Mouse (Mus musculus): ENCODE data around the gene Gm13279.
"Not testable (repeated sequence)": the region's sequence is repeated elsewhere in the genome, so short reads cannot be mapped to it uniquely, and the experiment has no call there.

Gene Gm13279

DNA sequence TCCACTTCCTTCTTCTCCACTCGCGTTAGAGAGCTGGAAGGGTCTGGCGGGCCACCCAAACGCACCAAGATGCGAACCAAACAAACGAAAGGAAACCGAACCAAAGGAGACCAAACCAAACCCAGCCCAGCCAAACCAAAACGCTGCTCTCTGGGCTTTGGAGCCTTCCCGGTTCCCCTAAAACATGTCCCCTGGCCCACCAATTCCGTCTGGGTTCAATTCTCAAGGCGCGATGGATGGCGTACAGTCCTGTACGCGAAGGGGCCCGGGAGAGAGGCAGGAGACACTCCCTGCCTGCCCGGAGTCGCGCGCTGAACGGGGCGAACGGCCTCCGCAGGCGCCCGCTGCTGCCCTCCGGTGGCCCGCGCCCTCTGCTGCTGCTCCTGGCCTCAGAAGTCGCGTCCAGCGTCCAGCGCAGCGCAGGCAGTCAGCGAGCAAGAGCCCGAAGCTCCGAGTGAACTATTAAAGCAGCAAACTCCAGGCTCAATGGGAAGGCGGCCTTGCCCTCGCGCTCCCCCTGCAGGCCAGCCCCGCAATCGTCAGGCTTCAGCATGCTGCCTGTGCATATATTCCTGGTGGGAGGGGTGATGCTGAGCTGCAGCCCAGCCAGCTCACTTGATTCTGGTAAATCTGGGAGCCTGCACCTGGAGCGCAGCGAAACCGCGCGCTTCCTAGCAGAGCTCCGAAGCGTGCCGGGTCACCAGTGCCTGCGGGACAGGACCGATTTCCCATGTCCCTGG lies 3.1 kb upstream of the Gm13279 start, which contains the start of gene Gm13275:
Gm13275 (plus strand) TSS at position 552 of the 740 bp plus-strand sequence.
- DNase-seq (ENCODE audit: low spot score), result peak; percentile 81

DNA sequence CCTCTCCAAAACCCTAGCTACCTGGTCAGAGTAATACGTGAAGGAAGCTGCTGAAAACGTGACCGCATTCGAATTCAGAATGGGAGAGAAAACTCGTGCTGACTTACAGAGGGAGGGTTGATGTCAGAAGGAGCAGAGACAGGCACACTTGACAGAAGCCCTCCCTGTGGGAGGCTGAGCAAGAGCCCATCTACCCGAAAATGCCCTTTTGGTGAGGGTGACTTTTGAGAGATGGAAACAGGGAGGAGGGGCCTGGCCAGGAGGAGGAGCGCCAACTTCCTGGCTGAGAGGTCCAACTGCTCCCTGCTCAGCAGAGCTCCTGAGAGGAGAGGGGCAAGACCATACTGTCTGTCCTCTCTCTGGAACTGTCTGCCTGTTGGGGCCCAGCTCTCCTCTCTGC lies 2.2 kb downstream of the Gm13279 start, which contains the start of gene Gm13285:
Gm13285 (plus strand) TSS at position 301 of the 400 bp plus-strand sequence.
- DNase-seq (ENCODE audit: low spot score), result not testable (repeated sequence)

DNA sequence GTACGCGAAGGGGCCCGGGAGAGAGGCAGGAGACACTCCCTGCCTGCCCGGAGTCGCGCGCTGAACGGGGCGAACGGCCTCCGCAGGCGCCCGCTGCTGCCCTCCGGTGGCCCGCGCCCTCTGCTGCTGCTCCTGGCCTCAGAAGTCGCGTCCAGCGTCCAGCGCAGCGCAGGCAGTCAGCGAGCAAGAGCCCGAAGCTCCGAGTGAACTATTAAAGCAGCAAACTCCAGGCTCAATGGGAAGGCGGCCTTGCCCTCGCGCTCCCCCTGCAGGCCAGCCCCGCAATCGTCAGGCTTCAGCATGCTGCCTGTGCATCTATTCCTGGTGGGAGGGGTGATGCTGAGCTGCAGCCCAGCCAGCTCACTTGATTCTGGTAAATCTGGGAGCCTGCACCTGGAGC lies 5.8 kb downstream of the Gm13279 start, which contains the start of gene Gm13287:
Gm13287 (plus strand) TSS at position 301 of the 400 bp plus-strand sequence.
- DNase-seq (ENCODE audit: low spot score), result not testable (repeated sequence)

DNA sequence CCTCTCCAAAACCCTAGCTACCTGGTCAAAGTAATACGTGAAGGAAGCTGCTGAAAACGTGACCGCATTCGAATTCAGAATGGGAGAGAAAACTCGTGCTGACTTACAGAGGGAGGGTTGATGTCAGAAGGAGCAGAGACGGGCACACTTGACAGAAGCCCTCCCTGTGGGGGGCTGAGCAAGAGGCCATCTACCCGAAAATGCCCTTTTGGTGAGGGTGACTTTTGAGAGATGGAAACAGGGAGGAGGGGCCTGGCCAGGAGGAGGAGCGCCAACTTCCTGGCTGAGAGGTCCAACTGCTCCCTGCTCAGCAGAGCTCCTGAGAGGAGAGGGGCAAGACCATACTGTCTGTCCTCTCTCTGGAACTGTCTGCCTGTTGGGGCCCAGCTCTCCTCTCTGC lies 8.0 kb downstream of the Gm13279 start, which contains the start of gene Gm13288:
Gm13288 (plus strand) TSS at position 301 of the 400 bp plus-strand sequence.
- not testable (repeated sequence) for DNase-seq (ENCODE audit: low spot score)

DNA sequence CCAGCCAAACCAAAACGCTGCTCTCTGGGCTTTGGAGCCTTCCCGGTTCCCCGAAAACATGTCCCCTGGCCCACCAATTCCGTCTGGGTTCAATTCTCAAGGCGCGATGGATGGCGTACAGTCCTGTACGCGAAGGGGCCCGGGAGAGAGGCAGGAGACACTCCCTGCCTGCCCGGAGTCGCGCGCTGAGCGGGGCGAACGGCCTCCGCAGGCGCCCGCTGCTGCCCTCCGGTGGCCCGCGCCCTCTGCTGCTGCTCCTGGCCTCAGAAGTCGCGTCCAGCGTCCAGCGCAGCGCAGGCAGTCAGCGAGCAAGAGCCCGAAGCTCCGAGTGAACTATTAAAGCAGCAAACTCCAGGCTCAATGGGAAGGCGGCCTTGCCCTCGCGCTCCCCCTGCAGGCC lies 8.6 kb downstream of the Gm13279 start:
- DNase-seq (ENCODE audit: low spot score), result not testable (repeated sequence)

DNA sequence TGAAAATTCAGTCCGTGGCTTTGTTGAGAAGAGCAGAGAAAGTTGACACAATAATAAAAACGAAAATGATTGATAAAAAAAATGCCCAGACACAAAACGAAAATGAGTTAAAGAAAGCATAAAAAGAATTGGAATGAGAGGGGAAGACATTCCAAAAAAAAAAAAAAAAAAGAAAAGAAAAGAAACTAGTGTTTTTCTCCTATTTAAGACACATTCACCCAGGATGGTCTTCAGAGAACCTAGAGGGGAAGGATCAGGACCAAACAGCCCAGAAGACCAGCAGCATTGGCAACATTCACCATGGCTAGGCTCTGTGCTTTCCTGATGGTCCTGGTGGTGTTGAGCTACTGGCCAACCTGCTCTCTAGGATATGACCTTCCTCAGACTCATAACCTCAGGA lies 18.7 kb downstream of the Gm13279 start, which contains the start of gene Ifna7:
Ifna7 (plus strand) TSS at position 301 of the 400 bp plus-strand sequence.
- no peak for DNase-seq (ENCODE audit: low spot score)

DNA sequence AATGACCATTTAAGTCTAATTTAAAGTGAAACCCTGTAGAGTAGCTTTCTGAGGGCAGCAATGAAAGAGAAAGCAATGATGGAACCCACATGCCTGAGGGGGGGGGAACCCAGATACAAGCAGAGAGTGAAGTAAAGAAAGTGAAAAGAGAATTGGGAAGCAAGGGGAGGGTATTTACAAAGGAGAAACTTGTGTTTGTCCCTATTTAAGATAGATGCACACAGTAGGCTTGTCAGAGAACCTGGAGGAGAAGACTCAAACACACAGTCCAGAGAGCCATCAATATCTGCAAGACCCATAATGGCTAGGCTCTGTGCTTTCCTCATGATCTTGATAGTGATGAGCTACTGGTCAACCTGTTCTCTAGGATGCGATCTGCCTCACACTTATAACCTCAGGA lies 22.5 kb downstream of the Gm13279 start, which contains the start of gene Ifna11:
Ifna11 (plus strand) TSS at position 301 of the 400 bp plus-strand sequence.
- DNase-seq (ENCODE audit: low spot score), result no peak

DNA sequence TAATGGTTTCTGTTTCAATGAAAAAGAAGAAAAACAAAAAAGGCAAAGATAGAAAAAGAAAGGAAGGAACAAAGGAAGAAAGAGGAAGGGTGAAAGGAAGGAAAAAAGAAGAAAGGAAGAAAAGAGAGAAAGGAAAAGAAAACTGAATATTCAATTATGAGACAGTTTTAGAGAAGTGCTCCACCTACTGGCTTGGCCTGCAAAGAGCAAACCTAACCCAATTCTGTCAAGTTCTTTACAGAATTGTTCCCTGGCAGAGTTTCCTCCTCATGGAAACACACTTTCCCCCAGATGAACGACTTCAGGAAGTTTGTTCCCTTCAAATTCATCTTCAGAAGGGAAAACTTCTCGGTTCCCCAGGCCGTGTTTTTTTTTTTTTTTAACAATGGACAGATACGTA lies 25.8 kb downstream of the Gm13279 start:
- peak; percentile 8 for DNase-seq (ENCODE audit: low spot score)

DNA sequence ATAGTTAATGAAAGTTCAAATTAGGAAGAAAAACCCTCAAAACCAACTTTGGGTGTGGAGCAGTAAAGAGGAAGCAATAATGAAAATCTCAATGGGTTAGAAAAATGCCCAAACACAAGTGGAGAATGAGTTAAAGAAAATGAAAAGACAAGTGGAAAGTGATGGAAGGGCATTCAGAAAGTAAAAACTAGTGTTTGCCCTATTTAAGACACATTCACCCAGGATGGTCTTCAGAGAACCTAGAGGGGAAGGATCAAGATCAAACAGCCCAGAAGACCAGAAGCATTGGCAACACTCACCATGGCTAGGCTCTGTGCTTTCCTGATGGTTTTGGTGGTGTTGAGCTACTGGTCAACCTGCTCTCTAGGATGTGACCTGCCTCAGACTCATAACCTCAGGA lies 29.9 kb downstream of the Gm13279 start, which contains the start of gene Ifna6:
Ifna6 (plus strand) TSS at position 301 of the 400 bp plus-strand sequence.
- DNase-seq (ENCODE audit: low spot score), result not testable (repeated sequence)

DNA sequence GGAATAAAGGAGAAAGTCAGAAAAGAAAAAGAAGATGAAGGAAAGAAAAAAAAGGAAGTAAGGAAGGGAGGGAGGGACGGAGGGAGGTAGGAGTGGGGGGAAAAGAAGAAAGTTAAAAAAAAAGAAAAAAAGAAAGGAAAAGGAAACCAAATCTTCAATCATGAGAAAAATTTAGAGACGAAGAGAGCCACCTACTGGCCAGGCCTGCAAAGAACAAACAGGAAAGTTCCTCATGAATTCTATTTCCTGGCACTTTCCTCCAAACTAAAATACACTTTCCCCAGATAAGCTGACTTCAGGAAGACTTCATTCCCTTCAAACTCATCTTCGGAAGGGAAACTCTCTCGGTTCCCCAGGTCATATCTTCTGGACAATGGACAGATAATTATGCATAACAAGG lies 33.3 kb downstream of the Gm13279 start:
- DNase-seq (ENCODE audit: low spot score), result peak; percentile 22

DNA sequence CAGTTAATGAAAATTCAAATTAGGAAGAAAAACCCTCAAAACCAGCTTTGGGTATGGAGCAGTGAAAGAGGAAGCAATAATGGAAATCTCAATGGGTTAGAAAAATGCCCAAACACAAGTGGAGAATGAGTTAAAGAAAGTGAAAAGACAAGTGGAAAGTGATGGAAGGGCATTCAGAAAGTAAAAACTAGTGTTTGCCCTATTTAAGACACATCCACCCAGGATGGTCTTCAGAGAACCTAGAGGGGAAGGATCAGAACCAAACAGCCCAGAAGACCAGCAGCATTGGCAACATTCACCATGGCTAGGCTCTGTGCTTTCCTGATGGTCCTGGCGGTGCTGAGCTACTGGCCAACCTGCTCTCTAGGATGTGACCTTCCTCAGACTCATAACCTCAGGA lies 38.0 kb downstream of the Gm13279 start, which contains the start of gene Ifna5:
Ifna5 (plus strand) TSS at position 301 of the 400 bp plus-strand sequence.
- not testable (repeated sequence) for DNase-seq (ENCODE audit: low spot score)

DNA sequence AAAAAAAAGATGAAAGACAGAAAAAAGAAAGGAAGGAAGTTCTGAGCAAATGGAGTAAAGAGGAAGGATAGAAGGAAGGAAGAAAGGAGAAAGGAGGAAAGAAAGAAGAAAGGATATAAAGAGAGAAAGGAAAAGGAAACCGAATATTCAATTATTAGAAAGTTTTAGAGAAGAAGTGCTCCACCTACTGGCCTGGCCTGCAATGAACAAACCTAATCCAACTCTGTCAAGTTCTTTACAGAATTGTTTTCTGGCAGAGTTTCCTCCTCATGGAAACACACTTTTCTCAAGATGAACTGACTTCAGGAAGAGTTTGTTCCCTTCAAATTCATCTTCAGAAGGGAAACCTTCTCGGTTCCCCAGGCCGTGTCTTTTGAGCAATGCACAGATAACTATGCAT lies 41.6 kb downstream of the Gm13279 start:
- DNase-seq (ENCODE audit: low spot score), result no peak

DNA sequence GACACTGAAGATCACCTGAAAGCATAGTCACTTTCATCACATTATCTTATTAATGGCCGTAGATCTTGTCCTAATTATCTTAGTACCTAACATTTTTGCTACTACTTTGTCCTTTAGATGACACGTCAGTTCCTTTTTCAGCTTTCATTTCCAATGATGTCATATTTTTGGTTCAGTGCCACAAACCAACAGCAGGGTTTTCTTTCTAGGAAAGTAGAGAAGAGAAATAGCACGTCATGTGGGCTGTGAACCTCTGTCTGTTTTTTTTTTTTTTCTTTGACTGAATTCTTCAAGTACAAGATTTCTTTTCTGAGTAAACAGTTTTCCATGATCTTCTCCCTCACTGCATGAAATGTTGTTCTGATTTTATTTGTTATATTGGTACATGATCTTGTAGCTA lies 42.9 kb downstream of the Gm13279 start:
- DNase-seq (ENCODE audit: low spot score), result no peak

DNA sequence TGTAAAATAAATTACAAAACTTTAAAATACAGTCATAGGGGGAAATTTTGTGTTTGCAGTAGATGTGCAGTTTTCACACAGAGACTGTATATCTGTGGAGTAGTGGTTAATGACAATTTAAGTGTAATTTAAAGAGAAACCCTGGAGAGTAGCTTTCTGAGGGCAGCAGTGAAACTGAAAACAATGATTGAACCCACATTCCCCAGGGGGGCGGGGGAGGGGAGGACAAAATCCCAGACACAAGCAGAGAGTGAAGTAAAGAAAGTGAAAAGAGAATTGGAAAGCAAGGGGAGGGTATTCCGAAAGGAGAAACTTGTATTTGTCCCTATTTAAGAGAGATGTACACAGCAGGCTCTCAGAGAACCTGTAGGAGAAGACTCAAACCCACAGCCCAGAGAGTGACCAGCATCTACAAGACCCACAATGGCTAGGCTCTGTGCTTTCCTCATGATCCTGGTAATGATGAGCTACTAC lies 44.3 kb downstream of the Gm13279 start, which contains the start of gene Ifna4:
Ifna4 (plus strand) TSS at position 424 of the 474 bp plus-strand sequence.
- no peak for DNase-seq (ENCODE audit: low spot score)

DNA sequence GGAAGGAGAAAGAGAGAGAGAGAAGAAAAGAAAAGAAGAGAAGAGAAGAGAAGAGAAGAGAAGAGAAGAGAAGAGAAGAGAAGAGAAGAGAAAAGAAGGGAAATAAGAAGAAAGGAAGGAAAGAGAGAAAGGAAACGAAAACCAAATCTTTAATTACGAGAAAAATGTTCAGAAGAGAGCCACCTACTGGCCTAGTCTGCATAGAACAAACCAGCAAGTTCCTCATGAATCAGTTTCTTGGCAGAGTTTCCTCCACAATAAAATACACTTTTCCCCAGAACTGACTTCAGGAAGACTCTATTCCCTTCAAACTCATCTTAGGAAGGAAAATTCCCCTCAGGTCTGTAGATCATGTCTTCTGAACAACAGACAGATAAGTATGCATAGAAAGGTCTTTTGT lies 48.1 kb downstream of the Gm13279 start:
- no peak for DNase-seq (ENCODE audit: low spot score)

Measured in urinary bladder, postnatal 25 days (tissue).